Mouse (Mus musculus) kidney, adult 11 months (tissue): Measurements from ENCODE around the gene Cyp2w1.
"Not testable (repeated sequence)": the region's sequence is repeated elsewhere in the genome, so short reads cannot be mapped to it uniquely, and the experiment has no call there.

ENCODE experiments used
- DNase-seq: peaks from one replicate; pipeline ENCODE4 v3.0.0; 2022

The Cyp2w1 gene

DNA sequence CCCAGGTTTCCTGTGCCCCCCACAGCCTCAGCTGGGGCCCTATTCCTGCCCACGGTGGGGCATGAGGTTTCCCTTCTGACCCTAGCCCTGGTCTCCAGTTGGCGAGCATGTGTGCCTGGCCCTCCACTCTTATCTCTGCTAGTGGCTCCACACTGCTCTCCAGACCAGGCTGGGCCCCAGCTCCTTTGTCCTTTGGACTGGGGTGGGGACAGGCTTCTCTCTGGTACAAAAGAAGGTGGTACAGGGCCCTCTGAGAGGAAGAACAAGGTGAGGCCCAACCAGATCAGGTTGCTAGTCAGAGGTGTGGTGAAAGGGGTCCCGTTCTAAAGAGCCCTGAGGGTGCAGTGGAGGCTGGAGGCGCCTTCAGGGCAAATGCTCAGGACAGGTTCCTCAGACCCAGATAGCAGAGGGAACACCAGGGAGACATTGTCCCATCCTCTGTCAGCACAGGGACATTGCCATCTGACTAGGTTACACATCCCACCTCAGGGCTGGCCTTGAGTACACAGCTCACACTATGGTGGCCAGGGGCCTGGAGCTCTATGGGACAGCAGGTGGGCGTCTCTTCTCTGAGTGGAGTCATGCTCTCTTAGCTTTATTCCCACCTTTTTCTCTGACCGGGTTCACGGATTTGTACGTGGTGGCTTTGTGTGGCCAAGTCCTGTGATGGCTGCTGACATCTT is 19.7 kb upstream of the Cyp2w1 start:
- DNase-seq, result no peak

DNA sequence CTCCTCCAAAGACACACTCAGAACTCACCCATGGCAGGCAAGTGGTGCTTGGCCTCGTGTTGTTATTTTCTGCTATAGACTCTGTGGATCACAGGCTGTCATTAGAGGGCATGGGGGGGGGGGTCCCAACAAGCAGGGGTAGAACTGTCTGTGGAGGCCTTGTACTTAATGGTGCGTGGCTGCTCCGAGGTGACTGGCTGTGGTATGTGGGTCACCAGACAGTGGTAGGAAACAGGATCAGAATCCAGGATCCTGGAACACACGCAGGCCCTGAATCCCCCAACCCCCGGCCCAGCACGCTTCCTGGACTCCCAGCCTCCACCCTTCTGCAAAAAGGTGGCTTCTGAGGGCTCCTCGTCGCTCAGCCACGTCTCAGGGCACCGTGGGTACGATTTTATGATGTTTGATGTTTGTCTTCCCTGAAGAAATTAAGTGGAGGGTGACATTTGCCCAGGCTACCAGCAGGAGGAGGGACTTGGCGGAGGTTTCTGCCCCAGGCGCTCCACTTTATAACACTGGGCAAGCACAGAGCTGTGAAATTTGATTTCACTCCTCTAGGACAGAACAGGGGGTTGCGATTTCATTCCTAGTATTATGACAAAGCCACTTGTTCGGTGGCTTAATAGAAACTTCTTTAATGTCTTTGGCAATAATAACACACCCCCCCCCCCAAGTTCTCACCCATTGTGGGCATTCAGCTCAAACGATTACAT is 19.0 kb upstream of the Cyp2w1 start:
- peak; percentile 70 for DNase-seq

DNA sequence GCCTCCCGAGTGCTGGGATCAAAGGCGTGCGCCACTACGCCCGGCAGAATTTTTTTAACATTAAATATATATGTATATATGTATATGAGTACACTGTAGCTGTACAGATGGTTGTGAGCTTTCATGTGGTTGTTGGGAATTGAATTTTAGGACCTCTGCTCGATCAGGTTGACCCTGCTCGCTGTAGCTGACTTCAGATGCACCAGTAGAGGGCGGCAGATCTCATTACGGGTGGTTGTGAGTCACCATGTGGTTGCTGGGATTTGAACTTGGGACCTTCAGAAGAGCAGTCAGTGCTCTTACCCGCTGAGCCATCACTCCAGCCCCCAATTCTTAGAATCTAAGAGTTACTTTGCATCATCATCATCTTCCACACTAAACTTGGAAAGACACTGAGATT is 18.0 kb upstream of the Cyp2w1 start:
- DNase-seq, result not testable (repeated sequence)

DNA sequence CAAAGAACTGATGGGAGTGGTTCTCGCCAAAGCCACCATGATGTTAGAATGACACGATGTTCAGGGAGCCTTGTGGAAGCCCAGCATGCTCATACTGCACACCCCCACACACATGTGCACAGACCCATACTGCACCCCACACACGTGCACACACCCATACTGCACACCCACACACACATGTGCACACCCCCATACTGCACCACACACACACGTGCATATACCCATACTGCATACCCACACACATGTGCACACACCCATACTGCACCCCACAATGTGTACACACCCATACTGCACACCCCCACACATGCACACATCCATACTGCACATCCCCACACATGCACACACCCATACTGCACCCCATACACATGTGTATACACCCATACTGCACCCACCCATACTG is 16.8 kb upstream of the Cyp2w1 start:
- no peak for DNase-seq

DNA sequence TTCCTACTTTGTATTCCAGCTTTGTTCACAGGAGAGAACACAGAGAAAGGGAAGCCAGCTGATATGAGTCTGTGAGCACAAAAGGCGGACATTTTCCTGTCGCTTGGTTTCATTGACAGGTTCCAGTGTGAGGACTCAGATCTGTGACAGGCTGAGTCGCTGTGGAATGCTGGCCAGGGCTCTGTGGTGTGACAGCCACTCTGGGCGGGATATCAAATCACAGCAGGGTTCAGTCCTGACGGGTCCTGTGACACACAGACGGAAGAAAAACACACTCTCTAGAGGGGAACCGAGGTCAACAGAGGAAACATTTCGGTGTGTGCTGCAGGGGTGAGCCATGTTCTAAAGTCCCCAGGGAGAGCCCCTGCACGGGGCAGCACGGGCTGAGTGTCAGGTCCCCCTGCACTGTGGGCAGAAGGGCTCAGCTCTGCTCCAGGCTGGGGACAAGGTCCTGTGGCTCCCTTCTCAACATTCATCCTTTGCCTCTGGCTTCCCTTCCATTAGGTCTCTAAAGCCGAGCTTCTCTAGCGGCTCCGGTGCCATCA is 14.5 kb upstream of the Cyp2w1 start:
- no peak for DNase-seq

DNA sequence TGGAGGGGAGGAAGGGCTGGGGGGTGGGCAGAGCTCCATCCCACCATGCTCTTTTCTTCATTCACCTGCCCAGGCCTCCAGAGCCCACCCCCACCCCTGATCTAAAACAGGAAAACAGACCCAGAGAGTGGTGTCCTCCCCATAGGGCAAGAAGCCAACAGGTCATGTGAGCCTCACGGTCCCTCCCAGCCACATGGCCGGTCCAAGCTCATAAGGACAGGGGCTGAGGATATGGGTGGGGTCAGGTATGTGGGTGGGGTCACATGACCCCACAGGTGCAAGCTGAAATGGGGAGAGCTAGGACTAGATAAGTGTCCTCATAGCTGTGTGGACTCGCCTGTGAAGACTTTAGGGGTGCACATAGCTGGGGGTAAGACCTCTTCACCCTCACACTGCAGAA is 14.0 kb upstream of the Cyp2w1 start:
- DNase-seq, result peak; percentile 66

DNA sequence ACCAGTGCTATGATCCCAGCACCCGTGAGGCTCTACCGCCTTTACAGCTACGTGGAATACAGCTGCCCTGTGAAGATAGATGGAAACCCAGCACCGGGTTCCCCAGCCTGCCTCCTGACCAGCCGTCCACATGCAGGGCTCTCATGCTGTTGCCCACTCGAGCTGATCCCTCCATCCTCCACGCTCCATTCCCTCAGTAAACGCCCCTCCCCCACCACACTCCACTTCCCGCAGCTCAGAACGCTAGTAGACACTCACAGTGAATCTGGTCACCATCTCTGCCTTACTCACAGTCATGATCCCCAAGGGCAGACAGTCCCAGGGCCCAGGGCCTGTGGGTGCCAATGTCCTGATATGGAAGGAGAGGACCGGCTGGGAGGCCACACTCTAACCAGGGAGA is 13.5 kb upstream of the Cyp2w1 start:
- no peak for DNase-seq

DNA sequence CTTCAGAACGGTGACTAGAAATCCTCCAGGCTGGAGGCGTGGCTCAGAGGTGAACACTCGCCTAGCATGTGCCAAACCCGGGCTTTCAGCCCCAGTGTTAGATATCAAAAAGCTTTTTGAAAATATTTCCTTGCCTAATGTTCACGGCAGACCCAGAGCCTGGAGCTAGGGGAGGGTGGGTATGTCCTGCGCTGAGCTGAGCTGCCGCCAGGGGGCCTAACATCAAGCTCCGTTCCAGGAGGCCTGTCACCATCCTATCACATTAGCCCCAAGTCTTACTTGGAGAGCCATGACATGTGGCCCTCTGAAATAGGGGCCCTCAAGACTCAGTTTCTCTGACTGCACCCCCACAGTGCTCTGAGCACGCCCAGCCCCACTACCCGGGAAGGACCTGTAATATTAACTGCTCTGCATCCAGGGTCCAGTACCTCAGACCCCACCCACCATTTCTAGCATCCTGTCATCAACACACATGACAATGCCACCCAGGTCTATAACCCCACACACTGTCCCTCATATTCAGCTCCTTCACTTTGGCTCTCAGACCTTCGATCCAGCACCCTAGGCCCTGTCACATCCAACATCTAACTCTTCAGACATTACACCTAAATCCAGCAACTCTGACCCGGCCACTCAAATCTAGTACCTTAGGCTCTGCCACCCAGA is 8.3 kb upstream of the Cyp2w1 start:
- DNase-seq, result peak; percentile 65

DNA sequence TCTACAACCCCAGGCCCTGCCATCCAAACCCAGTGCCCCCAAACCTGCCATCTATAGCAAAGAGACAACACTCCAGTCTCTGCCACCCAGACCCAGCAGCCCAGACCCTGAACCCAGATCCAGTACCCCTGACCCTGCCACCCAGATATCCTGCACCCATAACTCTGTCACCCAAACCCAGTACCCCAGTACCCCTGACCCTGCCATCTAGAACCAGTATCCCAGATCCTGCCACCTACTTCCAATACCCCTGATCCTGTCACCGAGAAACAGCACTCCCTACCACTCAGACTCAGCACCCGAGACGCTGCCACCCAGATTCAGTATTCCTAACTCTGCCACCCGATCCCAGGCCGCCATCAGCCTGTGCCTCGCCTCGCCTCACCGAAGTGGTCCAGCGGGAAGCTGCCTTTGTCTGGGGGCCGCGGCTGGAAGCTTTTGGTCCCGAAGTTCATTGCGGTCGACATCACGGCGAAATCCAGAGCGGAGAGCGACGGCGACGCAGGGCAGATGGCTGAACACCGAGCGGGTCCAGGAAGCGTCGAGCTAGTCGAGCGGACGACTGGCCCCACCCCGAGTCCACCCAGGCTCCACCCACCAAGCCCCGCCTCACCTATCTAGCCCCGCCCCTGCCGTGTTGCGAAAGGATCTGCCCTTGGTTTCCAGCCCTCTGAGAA is 7.6 kb upstream of the Cyp2w1 start:
- peak; percentile 94 for DNase-seq

DNA sequence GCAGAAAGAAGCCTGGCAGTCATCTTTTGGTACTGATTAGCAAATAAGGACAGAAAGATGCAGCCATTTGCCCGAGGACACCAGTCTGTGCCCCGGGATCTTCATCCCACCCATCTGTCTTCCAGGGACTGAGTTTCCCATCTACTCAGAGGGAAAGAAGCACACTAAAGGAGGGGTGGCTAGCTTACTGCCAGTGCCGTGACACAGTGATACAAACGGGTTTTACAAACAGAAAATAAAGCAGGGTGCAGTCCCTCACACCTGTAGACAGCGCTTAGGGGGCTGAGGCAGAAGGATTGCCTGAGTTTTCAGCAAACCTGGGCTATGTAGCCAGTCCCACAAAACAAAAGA is 7.1 kb upstream of the Cyp2w1 start:
- DNase-seq, result no peak

DNA sequence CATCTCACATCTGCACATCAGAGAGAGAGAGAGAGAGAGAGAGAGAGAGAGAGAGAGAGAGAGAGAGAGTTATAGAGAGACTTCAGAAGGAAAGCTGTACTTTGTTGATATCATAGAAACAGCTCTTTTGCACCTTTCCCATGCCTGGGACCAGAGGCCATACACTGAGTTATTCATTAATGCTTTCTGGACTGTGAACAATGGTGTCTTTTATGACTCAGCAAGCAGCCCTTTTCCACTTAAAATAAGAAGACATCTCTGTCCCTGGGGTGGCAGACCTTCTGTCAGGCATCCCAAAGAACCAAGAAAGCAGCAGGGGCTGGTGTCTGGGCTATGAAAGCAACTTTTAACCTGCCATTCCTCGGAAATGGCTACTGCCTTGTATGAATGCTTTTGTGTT is 5.2 kb upstream of the Cyp2w1 start:
- DNase-seq, result peak; percentile 47

DNA sequence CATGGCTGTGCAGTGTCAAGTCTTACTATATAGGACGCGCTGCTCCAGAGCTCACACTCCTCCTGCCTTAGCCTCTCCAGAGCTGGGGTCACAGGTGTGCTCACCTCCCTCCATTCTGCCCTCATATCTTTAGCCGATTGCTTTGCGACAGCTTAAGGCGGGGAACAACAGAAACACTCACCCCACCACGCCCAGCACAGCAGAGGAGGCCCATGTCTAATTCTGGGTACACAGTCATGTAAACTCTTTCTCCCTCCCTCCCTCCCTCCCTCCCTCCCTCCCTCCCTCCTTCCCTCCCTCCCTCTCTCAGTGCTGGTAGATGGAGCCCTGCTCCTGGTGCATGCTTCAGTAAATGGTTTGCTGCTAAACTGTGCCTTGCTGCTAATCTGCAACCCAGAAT is 2.7 kb upstream of the Cyp2w1 start:
- DNase-seq, result no peak

DNA sequence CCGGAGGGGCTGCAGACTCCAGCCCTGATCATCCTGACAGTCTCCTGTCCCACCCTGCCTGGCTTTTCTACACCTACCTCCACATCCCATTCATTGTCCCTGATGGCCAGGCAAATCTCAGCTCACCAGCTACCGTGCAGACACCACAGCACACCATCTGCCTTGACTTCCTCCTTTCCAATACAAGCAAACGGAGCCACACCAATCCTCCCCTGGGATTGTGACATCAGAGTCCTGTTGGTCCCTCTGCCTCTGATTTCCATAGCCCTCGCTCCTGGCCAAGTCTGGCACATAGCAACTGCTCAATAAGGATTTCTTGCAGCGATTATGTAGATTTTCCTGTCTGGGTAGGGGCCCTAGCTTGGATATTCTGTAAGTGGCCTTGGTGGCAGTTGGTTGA is 1.3 kb upstream of the Cyp2w1 start, which contains the start of gene Cox19:
Gene Cox19, minus strand, starts transcription at position 285 of the 400 bp plus-strand sequence.
- DNase-seq, result no peak

DNA sequence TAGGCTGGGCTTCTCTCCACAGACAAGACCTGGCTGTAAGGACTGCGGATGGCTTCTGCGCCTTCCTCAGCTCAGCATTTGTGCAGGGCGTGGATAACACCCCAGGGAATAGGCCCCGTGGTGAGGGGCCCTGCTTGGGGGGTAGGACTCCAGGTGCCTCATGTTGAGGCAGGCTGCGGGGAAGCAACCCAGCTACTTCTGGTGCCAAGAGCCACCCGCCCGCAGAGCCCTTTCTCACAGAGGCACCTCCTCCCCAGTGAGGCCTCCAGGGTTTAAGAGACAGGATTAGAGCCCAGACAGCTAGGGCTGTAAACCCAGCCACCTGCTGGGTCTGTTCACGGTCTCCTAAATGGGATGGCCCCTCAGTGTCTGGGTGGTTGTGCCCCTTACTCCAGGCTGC is 789 bp upstream of the Cyp2w1 start:
- DNase-seq, result no peak

DNA sequence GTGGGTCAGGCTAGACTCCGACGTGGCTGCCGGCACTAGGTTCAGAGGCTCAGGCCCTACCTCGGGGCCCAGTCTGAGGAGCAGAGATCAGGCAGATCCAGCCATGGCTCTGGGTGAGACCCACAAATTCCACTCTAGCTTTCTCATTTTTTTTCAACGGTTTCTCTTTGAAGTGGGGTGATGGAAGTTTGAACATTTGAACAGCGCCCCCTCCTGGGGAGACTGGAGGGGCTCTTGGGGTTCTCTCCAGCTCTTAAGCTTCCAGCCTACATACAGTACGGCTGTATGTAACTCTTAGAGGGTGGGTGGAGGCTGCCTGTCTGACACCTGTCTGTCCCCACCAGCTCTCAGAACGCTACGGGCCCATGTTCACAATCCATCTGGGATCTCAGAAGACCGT is 1.1 kb downstream of the Cyp2w1 start:
- DNase-seq, result no peak

DNA sequence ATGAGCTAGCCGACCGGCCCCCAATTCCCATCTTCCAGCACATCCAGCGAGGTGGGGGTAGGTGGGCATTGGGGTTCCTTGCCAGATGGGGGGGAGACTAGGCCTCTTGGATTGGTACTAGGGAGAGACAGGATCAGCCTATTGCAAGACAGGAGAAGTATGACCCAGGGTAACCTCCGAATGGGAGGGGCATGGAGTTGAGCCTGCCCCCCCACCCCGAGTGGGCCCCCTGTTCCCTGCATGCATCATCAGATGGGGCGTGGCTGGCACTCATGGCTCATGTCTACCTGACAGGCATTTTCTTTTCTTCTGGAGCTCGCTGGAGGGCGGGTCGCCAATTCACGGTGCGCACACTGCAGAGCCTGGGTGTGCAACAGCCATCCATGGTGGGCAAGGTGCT is 1.5 kb downstream of the Cyp2w1 start:
- DNase-seq, result no peak

DNA sequence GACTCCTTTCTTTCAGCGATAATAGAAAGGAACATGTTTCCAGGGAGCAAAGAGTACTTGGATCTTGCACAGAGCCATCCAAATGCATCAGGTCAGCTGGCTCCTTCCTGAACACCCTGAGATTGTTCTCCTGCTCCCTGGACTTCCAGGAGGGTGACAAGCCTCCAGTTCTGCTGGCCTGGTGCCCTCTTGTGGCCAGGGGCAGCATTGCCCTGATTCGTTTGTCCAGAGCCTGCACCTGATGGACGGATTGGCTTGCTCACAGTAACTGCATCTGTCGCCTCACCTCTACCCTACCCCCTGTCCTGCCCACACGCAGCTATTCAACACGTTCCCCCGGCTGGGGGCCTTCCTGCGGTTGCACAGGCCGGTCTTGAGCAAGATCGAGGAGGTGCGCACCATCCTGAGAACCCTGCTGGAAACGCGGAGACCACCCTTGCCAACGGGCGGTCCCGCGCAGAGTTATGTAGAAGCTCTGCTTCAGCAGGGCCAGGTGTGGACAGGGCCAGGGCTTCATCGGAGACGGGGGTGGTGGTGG is 2.9 kb downstream of the Cyp2w1 start:
- DNase-seq, result peak; percentile 82

DNA sequence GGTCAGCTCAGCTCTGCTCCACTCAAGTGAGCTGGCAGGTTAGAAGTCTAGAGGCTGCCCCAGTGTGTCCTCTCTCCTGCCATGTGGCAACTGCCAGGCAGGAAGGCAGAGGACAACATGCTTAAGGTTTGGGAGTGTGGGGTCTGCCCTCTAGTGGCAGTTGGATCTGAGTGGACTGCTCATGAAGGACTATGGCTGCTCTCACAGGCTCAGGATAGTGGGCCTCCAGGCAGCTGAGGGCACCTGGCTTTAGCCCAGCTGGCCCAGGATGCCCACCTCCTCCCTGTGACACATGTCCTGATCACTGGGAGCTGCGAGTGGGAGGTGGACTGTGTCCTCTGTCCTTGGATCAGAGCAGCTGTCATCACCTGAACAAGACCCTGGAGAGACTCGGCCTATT is 6.2 kb downstream of the Cyp2w1 start:
- DNase-seq, result peak; percentile 63

DNA sequence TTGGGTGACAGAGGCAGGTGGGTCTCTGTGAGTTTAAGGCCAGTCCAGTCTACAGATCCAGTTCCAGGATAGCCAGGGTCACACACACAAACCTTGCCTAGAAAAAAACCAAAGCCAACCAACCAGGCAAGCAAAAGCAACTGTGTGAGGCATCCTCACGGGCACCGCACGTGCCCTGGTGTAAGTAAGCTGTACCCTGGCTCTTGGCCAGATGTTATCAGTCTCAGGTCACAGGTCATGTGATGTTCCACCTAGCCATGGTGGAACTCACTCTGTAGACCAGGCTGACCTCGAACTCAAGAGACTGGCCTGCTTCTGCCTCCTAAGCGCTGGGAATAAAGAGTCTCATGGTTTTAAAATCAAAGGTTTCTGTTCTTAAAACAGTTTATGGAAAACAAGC is 6.8 kb downstream of the Cyp2w1 start:
- DNase-seq, result no peak

DNA sequence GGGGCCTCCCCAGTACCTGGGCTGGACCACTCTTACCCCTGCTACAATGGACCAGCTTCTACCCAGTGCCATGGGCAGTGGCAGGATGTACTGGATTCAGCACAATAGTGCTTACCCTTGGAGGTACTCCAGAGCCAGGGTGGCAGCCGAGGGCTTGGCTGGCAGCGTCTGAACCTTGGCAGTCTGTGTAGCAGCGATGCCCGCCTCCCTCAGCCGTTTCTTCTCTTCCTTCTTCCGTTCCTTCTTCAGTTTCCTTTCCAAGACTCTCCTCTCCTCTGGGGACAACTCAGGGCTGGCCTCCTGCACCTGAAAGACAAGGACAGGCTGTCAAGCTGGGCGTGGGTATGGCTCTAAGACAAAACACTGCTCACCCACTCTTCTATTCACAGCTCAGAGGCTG is 11.4 kb downstream of the Cyp2w1 start:
- no peak for DNase-seq

DNA sequence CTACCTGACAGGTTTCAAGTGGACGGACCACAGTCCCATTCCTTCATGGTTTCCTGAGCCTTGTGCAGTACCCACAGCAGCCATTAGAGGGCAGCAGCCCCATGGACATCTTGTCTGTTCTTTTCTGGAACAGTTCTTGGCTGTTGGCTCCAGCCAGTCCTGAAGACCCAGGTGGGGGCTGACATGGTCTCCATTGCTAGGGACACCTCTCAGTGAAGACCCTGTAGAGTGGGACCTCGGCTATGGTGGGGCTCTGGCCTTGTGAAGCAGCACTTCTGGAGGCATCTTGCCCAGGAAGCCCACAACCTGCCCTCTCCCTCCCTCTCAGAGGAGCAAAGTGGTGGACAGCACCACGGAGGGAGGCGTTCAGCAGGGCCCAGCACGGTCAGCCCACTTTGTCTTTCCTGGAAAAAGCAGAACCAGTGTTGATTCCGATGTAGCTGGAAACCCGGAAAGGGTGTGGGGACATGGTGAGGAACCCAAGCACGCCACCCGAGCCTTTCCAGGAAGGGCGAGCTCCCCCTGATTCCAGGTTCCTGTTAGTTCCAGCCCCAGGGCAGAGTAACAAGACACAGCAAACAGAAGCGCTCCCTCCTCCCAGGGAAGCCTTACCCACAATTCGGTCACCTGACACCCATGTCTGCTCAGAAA is 12.0 kb downstream of the Cyp2w1 start:
- peak; percentile 88 for DNase-seq

DNA sequence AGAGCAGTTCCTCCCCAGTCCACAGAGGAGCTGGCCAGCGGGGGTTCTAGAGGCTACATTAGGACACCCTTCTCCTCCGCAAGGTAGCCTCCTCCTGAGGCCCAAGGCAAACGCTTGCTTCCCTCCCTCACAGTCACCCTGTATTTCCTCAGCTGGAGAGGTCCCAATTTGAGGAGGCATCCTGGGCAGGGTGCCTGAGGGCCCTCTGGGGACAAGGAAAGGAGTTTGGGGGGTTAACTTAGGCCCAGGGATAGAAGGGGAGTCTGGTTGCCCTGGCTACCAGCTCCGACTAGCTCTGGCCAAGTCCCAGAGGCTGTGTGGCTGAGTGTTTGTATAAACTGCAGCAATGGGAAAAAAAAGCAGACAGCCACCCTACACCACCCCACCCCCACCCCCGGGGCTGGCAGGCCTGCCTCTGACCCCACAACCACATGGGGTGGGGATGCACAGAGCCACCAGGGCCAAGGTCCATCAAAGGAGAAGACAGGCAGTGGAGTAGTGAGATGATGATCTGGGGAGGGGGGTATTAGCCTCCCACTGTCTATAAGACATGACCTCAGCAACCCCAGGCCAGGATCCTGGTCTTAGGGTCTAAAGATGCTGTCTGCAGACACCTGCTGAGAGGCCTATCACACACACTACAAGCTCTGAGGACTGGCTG is 12.6 kb downstream of the Cyp2w1 start:
- no peak for DNase-seq
